Mouse (Mus musculus): ENCODE data around the gene Pirt.

Pirt gene

GRCm38 (mm10) chr11:66946521-66946920, 34.7 kb downstream of the Pirt start:
- no peak for DNase-seq (ENCODE audit: low spot score)

- DNase-seq (ENCODE audit: low spot score): no peak
Measured at GRCm38 (mm10) chr11:66946922-66947321, 35.1 kb downstream of the Pirt start.

- DNase-seq (ENCODE audit: low spot score): no peak
Measured at GRCm38 (mm10) chr11:66956303-66956702, 44.5 kb downstream of the Pirt start, which contains the start of gene Tmem238l. Gene Tmem238l (plus strand): TSS chr11:66956638.

GRCm38 (mm10) chr11:66960797-66961196, 49.0 kb downstream of the Pirt start:
- no peak for DNase-seq (ENCODE audit: low spot score)

GRCm38 (mm10) chr11:66961447-66962176, 49.8 kb downstream of the Pirt start:
- DNase-seq (ENCODE audit: low spot score): no peak

GRCm38 (mm10) chr11:66963462-66963861, 51.7 kb downstream of the Pirt start:
- DNase-seq (ENCODE audit: low spot score): no peak

- no peak for DNase-seq (ENCODE audit: low spot score)
Measured at GRCm38 (mm10) chr11:66966500-66967116, 54.8 kb downstream of the Pirt start.

- DNase-seq (ENCODE audit: low spot score): no peak
Measured at GRCm38 (mm10) chr11:66968575-66968974, 56.8 kb downstream of the Pirt start.

GRCm38 (mm10) chr11:66973507-66973906, 61.7 kb downstream of the Pirt start:
- no peak for DNase-seq (ENCODE audit: low spot score)

- DNase-seq (ENCODE audit: low spot score): no peak
Measured at GRCm38 (mm10) chr11:66975606-66976330, 64.0 kb downstream of the Pirt start.
